Mouse (Mus musculus) lung, embryonic 15.5 days (tissue): ENCODE results near the gene Abtb2. TPM values are rescaled to one million over a fixed set of nuclear protein-coding genes. Genes with fewer than 3 reads are reported as not detected.

Experiments
- ATAC-seq: fragments of 200-750 bp; cut with Nextera tagmentation; 2 replicates; pipeline ENCODE4 v1.8.0; 2017; ENCODE audit warnings: moderate number of reproducible peaks, borderline replicate concordance; ENCODE audit not compliant: low FRiP score, low TSS enrichment; ENCODE audit errors: extremely low read depth
- H3K27ac ChIP-seq: fragments of 300-500 bp; sonication (generic); 2 replicates; pipeline ENCODE4 v1.5.1; 2015; ENCODE audit warnings: moderate library complexity, mild to moderate bottlenecking, inconsistent platforms
- H3K27me3 ChIP-seq: fragments of 300-500 bp; sonication (generic); 2 replicates; pipeline ENCODE4 v1.6.1; 2015; ENCODE audit warnings: inconsistent platforms
- H3K36me3 ChIP-seq: fragments of 300-500 bp; sonication (generic); 2 replicates; pipeline ENCODE4 v1.6.1; 2015; ENCODE audit warnings: inconsistent platforms
- H3K4me1 ChIP-seq: fragments of 300-500 bp; sonication (generic); 2 replicates; pipeline ENCODE4 v1.6.1; 2015; ENCODE audit warnings: inconsistent platforms
- H3K4me2 ChIP-seq: fragments of 300-500 bp; sonication (generic); 2 replicates; pipeline ENCODE4 v1.6.1; 2015; ENCODE audit warnings: inconsistent platforms, mild to moderate bottlenecking, moderate library complexity
- H3K4me3 ChIP-seq: fragments of 300-500 bp; sonication (generic); 2 replicates; pipeline ENCODE4 v1.5.1; 2015; ENCODE audit warnings: mild to moderate bottlenecking, inconsistent platforms
- H3K9ac ChIP-seq: fragments of 300-500 bp; sonication (generic); 2 replicates; pipeline ENCODE4 v1.6.1; 2015; ENCODE audit warnings: inconsistent platforms
- H3K9me3 ChIP-seq: fragments of 300-500 bp; sonication (generic); 2 replicates; pipeline ENCODE4 v1.6.1; 2016; ENCODE audit warnings: inconsistent platforms
- WGBS: fragments of 180-500 bp; shearing (Covaris S2); methylation state at CpG from one replicate; pipeline ENCODE4 v1.1.7; 2015; 5-methylcytosine and 5-hydroxymethylcytosine counted together
- polyA plus RNA-seq: library from polyadenylated mRNA; unstranded; fragments of >200 nt; fragmentation: Nextera tagmentation; extraction: Ambion mirVana; gene quantifications from 2 replicates; pipeline ENCODE4 v1.2.1, GENCODE M21; 2015

Gene Abtb2
- polyA plus RNA-seq, 1 experiment from 2014 or later, result 8.5 TPM

- H3K4me2 ChIP-seq, result no peak overlapping the region
- no peaks in the 10 kb centered on the region for H3K9me3 ChIP-seq
- H3K9ac ChIP-seq, result no peak overlapping the region
- no peaks in the 10 kb centered on the region for H3K27me3 ChIP-seq
- no peak overlapping the region for H3K4me3 ChIP-seq
- no peak for ATAC-seq
- no peak overlapping the region for H3K27ac ChIP-seq
- H3K4me1 ChIP-seq, result no peaks in the 10 kb centered on the region; the same call in 1 of the 2 replicates
- H3K36me3 ChIP-seq, result 0 out of 2 replicates have a peak, but pooled peaks cover 4% of the 10 kb centered on the region
- WGBS, result 79% methylated on average over 12 of the region's 12 CpGs
Observed at GRCm38 (mm10) chr2:103700514-103700913, 134.4 kb downstream of the Abtb2 start.

DNA sequence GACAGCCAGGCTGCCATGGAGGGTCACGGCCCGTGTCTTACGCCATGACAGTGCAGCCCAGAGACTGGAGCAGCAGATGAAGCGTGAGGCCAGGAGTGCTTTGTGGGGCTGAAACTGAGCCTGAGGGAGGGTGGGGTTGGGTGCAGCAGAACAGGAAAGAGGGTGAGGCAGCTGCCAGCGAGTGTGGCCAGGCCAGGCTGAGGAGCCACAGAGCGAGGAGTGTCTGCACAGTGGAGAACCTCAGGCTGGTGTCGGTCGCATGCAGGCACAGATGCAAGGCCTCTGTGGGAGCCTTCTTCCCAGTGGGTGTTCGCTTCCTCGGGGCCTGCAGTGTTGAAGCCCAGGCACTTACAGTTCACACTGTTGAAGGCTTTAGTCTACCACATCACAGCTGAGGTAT, 137.2 kb downstream of the Abtb2 start:
- Histone ChIP-seq H3K27ac (no peak overlapping the region), H3K9me3 (no peaks in the 10 kb centered on the region), H3K9ac (no peak overlapping the region), H3K4me3 (no peak overlapping the region), H3K36me3 (0 out of 2 replicates have a peak, but pooled peaks cover 4% of the 10 kb centered on the region), H3K4me1 (peaks cover 14% of the 10 kb centered on the region), H3K27me3 (no peaks in the 10 kb centered on the region), H3K4me2 (no peak overlapping the region)
- WGBS, result 77% methylated on average over 10 of the region's 10 CpGs
- no peak for ATAC-seq

- H3K27ac ChIP-seq, result no peak overlapping the region
- no peaks in the 10 kb centered on the region for H3K9me3 ChIP-seq
- H3K4me1 ChIP-seq, result peaks cover 14% of the 10 kb centered on the region
- 56% methylated on average over 4 of the region's 4 CpGs for WGBS
- 0 out of 2 replicates have a peak, but pooled peaks cover 4% of the 10 kb centered on the region for H3K36me3 ChIP-seq
- ATAC-seq, result no peak
- H3K4me3 ChIP-seq, result no peak overlapping the region
- no peaks in the 10 kb centered on the region for H3K27me3 ChIP-seq
- H3K4me2 ChIP-seq, result no peak overlapping the region
- no peak overlapping the region for H3K9ac ChIP-seq
Observed at GRCm38 (mm10) chr2:103703865-103704264, 137.8 kb downstream of the Abtb2 start.

GRCm38 (mm10) chr2:103705826-103706225, 139.7 kb downstream of the Abtb2 start:
- no peaks in the 10 kb centered on the region for H3K27me3 ChIP-seq
- 81% methylated on average over 4 of the region's 4 CpGs for WGBS
- no peak overlapping the region for H3K4me2 ChIP-seq
- ATAC-seq, result no peak
- peaks cover 19% of the 10 kb centered on the region for H3K4me1 ChIP-seq
- no peak overlapping the region for H3K4me3 ChIP-seq
- H3K9me3 ChIP-seq, result no peaks in the 10 kb centered on the region
- no peak overlapping the region for H3K27ac ChIP-seq
- H3K36me3 ChIP-seq, result 0 out of 2 replicates have a peak, but pooled peaks cover 4% of the 10 kb centered on the region
- no peak overlapping the region for H3K9ac ChIP-seq

GRCm38 (mm10) chr2:103706226-103706625, 140.1 kb downstream of the Abtb2 start:
- no peak overlapping the region for H3K4me2 ChIP-seq
- no peak overlapping the region for H3K27ac ChIP-seq

GRCm38 (mm10) chr2:103707056-103707776, 141.1 kb downstream of the Abtb2 start:
- no peaks in the 10 kb centered on the region for H3K27me3 ChIP-seq
- no peak overlapping the region for H3K4me3 ChIP-seq
- H3K27ac ChIP-seq, result no peak overlapping the region
- 0 out of 2 replicates have a peak, but pooled peaks cover 3% of the 10 kb centered on the region for H3K36me3 ChIP-seq
- ATAC-seq, result no peak
- no peak overlapping the region for H3K9ac ChIP-seq
- WGBS, result 62% methylated on average over 6 of the region's 6 CpGs
- H3K9me3 ChIP-seq, result no peaks in the 10 kb centered on the region
- H3K4me2 ChIP-seq, result no peak overlapping the region
- peaks cover 21% of the 10 kb centered on the region for H3K4me1 ChIP-seq

More at GRCm38 (mm10) chr2:103706226-103706625, 140.1 kb downstream of the Abtb2 start:
- H3K36me3 ChIP-seq, result 0 out of 2 replicates have a peak, but pooled peaks cover 4% of the 10 kb centered on the region
- H3K9ac ChIP-seq, result no peak overlapping the region
- H3K4me3 ChIP-seq, result no peak overlapping the region
- peaks cover 21% of the 10 kb centered on the region for H3K4me1 ChIP-seq
- 32% methylated on average over 11 of the region's 11 CpGs for WGBS
- H3K9me3 ChIP-seq, result no peaks in the 10 kb centered on the region
- peak; percentile 43 for ATAC-seq
- H3K27me3 ChIP-seq, result no peaks in the 10 kb centered on the region

- Histone ChIP-seq H3K9me3 (no peaks in the 10 kb centered on the region), H3K4me3 (no peak overlapping the region), H3K4me2 (no peak overlapping the region), H3K9ac (no peak overlapping the region), H3K36me3 (0 out of 2 replicates have a peak, but pooled peaks cover under 1% of the 10 kb centered on the region), H3K4me1 (peaks cover 22% of the 10 kb centered on the region), H3K27ac (no peak overlapping the region), H3K27me3 (0 out of 2 replicates have a peak, but pooled peaks cover 6% of the 10 kb centered on the region)
- peak; percentile 90 for ATAC-seq
- WGBS, result 44% methylated on average over 7 of the region's 7 CpGs
Observed at GRCm38 (mm10) chr2:103710849-103711248, 144.7 kb downstream of the Abtb2 start.

GRCm38 (mm10) chr2:103713831-103714230, 147.7 kb downstream of the Abtb2 start:
- no peak for ATAC-seq
- Histone ChIP-seq H3K9ac (no peak overlapping the region), H3K36me3 (peaks cover 3% of the 10 kb centered on the region; the same call in 1 of the 2 replicates), H3K4me1 (peaks cover 15% of the 10 kb centered on the region), H3K9me3 (no peaks in the 10 kb centered on the region), H3K27ac (no peak overlapping the region), H3K27me3 (0 out of 2 replicates have a peak, but pooled peaks cover 6% of the 10 kb centered on the region), H3K4me3 (no peak overlapping the region), H3K4me2 (no peak overlapping the region)
- WGBS, result 74% methylated on average over 7 of the region's 7 CpGs

DNA sequence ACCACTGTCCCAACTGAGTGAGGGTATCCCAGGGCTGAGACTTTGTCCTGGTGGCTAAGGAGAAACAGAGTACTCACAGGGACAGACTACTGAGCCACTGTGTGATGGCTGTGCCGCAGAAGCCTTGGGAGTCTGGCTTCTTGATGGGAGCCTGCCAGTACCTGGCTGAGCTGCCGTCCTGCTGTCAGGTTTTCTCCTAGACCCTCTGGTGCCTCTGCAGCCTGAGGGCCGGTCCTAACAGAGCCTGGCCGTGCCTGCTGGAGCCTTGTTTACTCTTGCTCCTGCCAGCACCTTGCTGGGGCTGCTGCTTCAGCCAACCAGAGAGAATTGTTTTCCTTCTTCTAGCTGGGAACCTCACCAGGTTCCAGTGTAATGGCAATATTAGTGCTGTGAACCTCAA, 148.3 kb downstream of the Abtb2 start:
- no peak overlapping the region for H3K4me2 ChIP-seq
- WGBS, result 63% methylated on average over 4 of the region's 4 CpGs
- H3K27me3 ChIP-seq, result 0 out of 2 replicates have a peak, but pooled peaks cover 6% of the 10 kb centered on the region
- peaks cover 3% of the 10 kb centered on the region; the same call in 1 of the 2 replicates for H3K36me3 ChIP-seq
- no peaks in the 10 kb centered on the region for H3K9me3 ChIP-seq
- no peak overlapping the region for H3K4me3 ChIP-seq
- H3K9ac ChIP-seq, result no peak overlapping the region
- ATAC-seq, result no peak
- peaks cover 16% of the 10 kb centered on the region for H3K4me1 ChIP-seq
- H3K27ac ChIP-seq, result no peak overlapping the region

DNA sequence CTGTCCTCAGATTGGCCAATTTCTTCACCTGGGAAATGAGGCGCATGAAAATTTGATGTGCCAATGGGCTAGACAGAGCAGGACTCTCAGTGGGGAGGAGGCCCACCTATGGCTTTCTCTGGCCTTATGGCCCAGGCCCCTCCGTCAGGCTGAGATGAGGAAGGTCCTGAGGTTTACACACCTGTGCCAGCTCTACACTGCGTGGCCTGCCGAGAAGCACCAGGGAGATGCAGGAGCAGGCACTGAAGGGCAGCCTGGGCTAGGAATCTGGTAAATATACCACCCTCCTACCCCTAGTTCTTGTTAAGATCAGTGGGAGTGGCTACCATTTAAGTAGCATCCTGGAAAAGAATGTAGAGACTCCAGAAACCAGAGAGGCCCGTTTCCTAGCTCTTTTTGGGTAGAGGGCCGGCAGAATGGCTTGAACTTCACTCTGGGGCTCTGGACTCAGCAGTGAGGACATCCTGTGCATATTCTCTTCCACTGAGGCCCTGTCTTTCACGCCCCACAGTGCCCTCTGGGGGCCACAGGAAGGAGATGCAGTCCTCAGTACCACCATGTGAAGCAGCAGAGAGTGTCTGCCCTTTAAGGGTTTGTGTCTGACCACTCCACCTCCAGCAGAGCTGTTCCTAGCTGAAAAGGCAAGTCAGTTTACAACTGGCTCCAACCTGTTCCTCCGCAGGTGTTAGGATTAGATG, 152.6 kb downstream of the Abtb2 start:
- WGBS, result 45% methylated on average over 8 of the region's 8 CpGs
- H3K4me2 ChIP-seq, result no peak overlapping the region
- no peaks in the 10 kb centered on the region for H3K27me3 ChIP-seq
- H3K4me3 ChIP-seq, result no peak overlapping the region
- H3K36me3 ChIP-seq, result peaks cover 35% of the 10 kb centered on the region
- H3K4me1 ChIP-seq, result peaks cover 8% of the 10 kb centered on the region; the same call in 1 of the 2 replicates
- peak overlapping the region; percentile 75 for H3K27ac ChIP-seq
- no peaks in the 10 kb centered on the region for H3K9me3 ChIP-seq
- H3K9ac ChIP-seq, result no peak overlapping the region
- peak; percentile 73 for ATAC-seq

GRCm38 (mm10) chr2:103719292-103719646, 153.2 kb downstream of the Abtb2 start:
- Histone ChIP-seq H3K4me2 (no peak overlapping the region), H3K36me3 (peaks cover 37% of the 10 kb centered on the region), H3K27me3 (no peaks in the 10 kb centered on the region), H3K27ac (peak overlapping the region; percentile 75), H3K9ac (no peak overlapping the region), H3K9me3 (no peaks in the 10 kb centered on the region), H3K4me3 (no peak overlapping the region), H3K4me1 (peaks cover 7% of the 10 kb centered on the region; the same call in 1 of the 2 replicates)
- 84% methylated on average over 7 of the region's 7 CpGs for WGBS
- peak; percentile 54 for ATAC-seq

DNA sequence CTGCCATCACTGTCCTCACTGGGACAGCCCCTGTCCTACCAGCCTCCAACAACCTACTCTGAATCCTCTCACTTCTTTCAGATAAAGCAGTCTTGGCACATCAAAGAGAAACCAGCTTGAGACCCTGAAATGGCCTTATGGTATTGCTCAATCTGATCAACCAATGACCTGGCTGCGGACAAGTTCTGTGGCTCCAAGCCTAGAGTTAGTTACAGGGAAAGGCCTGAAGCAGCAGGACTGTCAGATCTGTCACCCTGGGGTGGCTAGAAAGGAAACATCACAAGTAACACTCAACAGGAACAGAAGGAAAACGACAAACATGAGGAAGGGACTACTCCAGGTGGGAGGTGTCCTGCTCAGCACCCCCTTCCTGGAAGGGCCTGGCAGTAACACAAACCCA, 158.4 kb downstream of the Abtb2 start:
- Histone ChIP-seq H3K4me2 (no peak overlapping the region), H3K27ac (no peak overlapping the region), H3K4me3 (no peak overlapping the region), H3K36me3 (peaks cover 53% of the 10 kb centered on the region), H3K9me3 (no peaks in the 10 kb centered on the region), H3K27me3 (no peaks in the 10 kb centered on the region), H3K9ac (no peak overlapping the region), H3K4me1 (no peaks in the 10 kb centered on the region)
- whole genome bisulfite sequencing, result 82% methylated on average over 2 of the region's 2 CpGs
- ATAC-seq, result no peak
